Mouse (Mus musculus) midbrain, embryonic 12.5 days (tissue): ENCODE results near the gene AU021092. TPM values are rescaled to one million over a fixed set of nuclear protein-coding genes. Genes with fewer than 3 reads are reported as not detected.

Source experiments
- ATAC-seq: fragments of 200-750 bp; cut with Nextera tagmentation; 2 replicates; pipeline ENCODE4 v1.8.0; 2017; ENCODE audit warnings: low read depth, moderate TSS enrichment, moderate library complexity; ENCODE audit not compliant: low FRiP score
- H3K27ac ChIP-seq: fragments of 300-500 bp; sonication (generic); replicated peaks from 2 replicates; pipeline ENCODE4 v1.5.1; 2016; ENCODE audit warnings: mild to moderate bottlenecking
- H3K27me3 ChIP-seq: fragments of 300-500 bp; sonication (generic); 2 replicates; pipeline ENCODE4 v1.6.1; 2016; ENCODE audit warnings: mild to moderate bottlenecking
- H3K36me3 ChIP-seq: fragments of 300-500 bp; sonication (generic); 2 replicates; pipeline ENCODE4 v1.6.1; 2016
- H3K4me1 ChIP-seq: fragments of 300-500 bp; sonication (generic); 2 replicates; pipeline ENCODE4 v1.6.1; 2016
- H3K4me2 ChIP-seq: fragments of 300-500 bp; sonication (generic); replicated peaks from 2 replicates; pipeline ENCODE4 v1.6.1; 2016; ENCODE audit warnings: mild to moderate bottlenecking, moderate library complexity
- H3K4me3 ChIP-seq: fragments of 300-500 bp; sonication (generic); 2 replicates; pipeline ENCODE4 v1.5.1; 2016; ENCODE audit warnings: mild to moderate bottlenecking
- H3K9ac ChIP-seq: fragments of 300-500 bp; sonication (generic); replicated peaks from 2 replicates; pipeline ENCODE4 v1.6.1; 2016; ENCODE audit warnings: mild to moderate bottlenecking, moderate library complexity
- H3K9me3 ChIP-seq: fragments of 300-500 bp; sonication (generic); 2 replicates; pipeline ENCODE4 v1.6.1; 2016; ENCODE audit warnings: mild to moderate bottlenecking
- WGBS: fragments of 180-500 bp; shearing (Covaris S2); methylation state at CpG from one replicate; pipeline ENCODE4 v1.1.7; 2016; 5-methylcytosine and 5-hydroxymethylcytosine counted together
- microRNA-seq: library from miRNA; unstranded; fragments of <30 nt; microRNA quantifications from one replicate; pipeline ENCODE4, GENCODE M21; 2017
- polyA plus RNA-seq: library from polyadenylated mRNA; unstranded; fragments of >200 nt; fragmentation: Nextera tagmentation; extraction: Ambion mirVana; gene quantifications from 2 replicates; pipeline ENCODE4 v1.2.1, GENCODE M21; 2016

AU021092 gene
- polyA plus RNA-seq, 1 experiment from 2014 or later, result 6.1 TPM

DNA sequence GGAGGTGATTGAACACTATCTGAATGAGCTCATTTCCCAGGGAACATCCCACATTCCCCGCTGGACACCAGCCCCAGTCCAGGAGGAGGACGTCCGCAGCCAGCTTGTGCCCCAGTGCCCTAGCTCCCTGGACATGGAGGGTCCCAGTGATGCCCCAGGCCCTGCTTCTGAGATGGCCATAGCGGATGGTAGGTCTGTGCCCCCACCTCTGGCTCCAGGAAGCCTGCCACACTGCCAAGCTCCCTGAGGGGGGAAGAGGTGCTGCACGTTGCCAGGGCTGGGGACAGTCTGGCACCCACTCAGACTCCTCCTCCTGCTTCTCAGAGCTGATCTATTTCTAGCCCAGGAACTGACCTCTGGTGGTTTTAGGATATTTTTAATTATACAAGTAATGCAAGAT lies 53.3 kb downstream of the AU021092 start:
- H3K4me3 ChIP-seq, result no peak overlapping the region
- no peaks in the 10 kb centered on the region for H3K36me3 ChIP-seq
- no peak overlapping the region for H3K9ac ChIP-seq
- no peak overlapping the region for H3K4me2 ChIP-seq
- H3K4me1 ChIP-seq, result no peaks in the 10 kb centered on the region
- H3K27me3 ChIP-seq, result no peaks in the 10 kb centered on the region
- no peak for ATAC-seq
- no peaks in the 10 kb centered on the region for H3K9me3 ChIP-seq
- WGBS, result 81% methylated on average over 5 of the region's 5 CpGs
- no peak overlapping the region for H3K27ac ChIP-seq

GRCm38 (mm10) chr16:5168038-5168437 lies 54.1 kb downstream of the AU021092 start:
- H3K9me3 ChIP-seq, result no peaks in the 10 kb centered on the region
- no peak overlapping the region for H3K4me3 ChIP-seq
- H3K4me2 ChIP-seq, result no peak overlapping the region
- WGBS, result 68% methylated on average over 2 of the region's 2 CpGs
- H3K27me3 ChIP-seq, result no peaks in the 10 kb centered on the region
- no peaks in the 10 kb centered on the region for H3K36me3 ChIP-seq
- no peaks in the 10 kb centered on the region for H3K4me1 ChIP-seq
- ATAC-seq, result no peak
- H3K27ac ChIP-seq, result no peak overlapping the region
- no peak overlapping the region for H3K9ac ChIP-seq

GRCm38 (mm10) chr16:5164327-5164726 lies 57.8 kb downstream of the AU021092 start:
- Histone ChIP-seq H3K4me2 (no peak overlapping the region), H3K27me3 (peaks cover 3% of the 10 kb centered on the region; the same call in 1 of the 2 replicates), H3K9me3 (no peaks in the 10 kb centered on the region), H3K36me3 (no peaks in the 10 kb centered on the region), H3K4me3 (no peak overlapping the region), H3K4me1 (no peaks in the 10 kb centered on the region), H3K9ac (no peak overlapping the region), H3K27ac (no peak overlapping the region)
- 84% methylated on average over 6 of the region's 6 CpGs for WGBS
- no peak for ATAC-seq

Small RNA genes within 50 kb of the gene (microRNA-seq; reads per million reads assigned to microRNA genes)
- gene Gm23689 (not detected), gene Gm26095 (not detected), gene Mir6364 (not detected)

Other genes with a start within 250 kb of the AU021092 start
- gene Sept12, start 224.4 kb downstream of the AU021092 start, polyA plus RNA-seq, result not detected in 2 replicates
- 0.98 TPM in 1 of 2 replicates, not detected in the other for gene Smim22, start 215.0 kb downstream of the AU021092 start, polyA plus RNA-seq
- 90.2 and 95.8 TPM in 2 replicates for gene Rogdi, start 208.7 kb downstream of the AU021092 start, polyA plus RNA-seq
- 235 and 240 TPM in 2 replicates for gene Glyr1, start 172.4 kb downstream of the AU021092 start, polyA plus RNA-seq
- gene Ubn1, start 172.2 kb downstream of the AU021092 start, polyA plus RNA-seq, result 26.3 and 26.6 TPM in 2 replicates
- gene Ppl, start 89.9 kb downstream of the AU021092 start, polyA plus RNA-seq, result 0.89 and 1.4 TPM in 2 replicates
- gene Sec14l5, start 75.2 kb downstream of the AU021092 start, polyA plus RNA-seq, result 1.3 TPM in 2 replicates
- gene Nagpa, start 18.3 kb downstream of the AU021092 start, polyA plus RNA-seq, result 11.2 and 12.9 TPM in 2 replicates
- gene Alg1, start 11.3 kb upstream of the AU021092 start, polyA plus RNA-seq, result 26.3 and 27.0 TPM in 2 replicates
- gene Eef2kmt, start 33.7 kb upstream of the AU021092 start, polyA plus RNA-seq, result 7.8 and 11.3 TPM in 2 replicates